Mouse (Mus musculus) thymus, adult 18-20 months (tissue): ENCODE results near the gene Tbc1d32.
A peak's percentile ranks its signal among the peaks of the same experiment; 100 is the strongest.
"Not testable (repeated sequence)": the region's sequence is repeated elsewhere in the genome, so short reads cannot be mapped to it uniquely, and the experiment has no call there.

Experiments used
- DNase-seq, 2 experiments: peaks; one replicate each; pipeline ENCODE4 v3.0.0; 2022; ENCODE audit warnings: mixed read lengths in 2 of 2

The Tbc1d32 gene

DNA sequence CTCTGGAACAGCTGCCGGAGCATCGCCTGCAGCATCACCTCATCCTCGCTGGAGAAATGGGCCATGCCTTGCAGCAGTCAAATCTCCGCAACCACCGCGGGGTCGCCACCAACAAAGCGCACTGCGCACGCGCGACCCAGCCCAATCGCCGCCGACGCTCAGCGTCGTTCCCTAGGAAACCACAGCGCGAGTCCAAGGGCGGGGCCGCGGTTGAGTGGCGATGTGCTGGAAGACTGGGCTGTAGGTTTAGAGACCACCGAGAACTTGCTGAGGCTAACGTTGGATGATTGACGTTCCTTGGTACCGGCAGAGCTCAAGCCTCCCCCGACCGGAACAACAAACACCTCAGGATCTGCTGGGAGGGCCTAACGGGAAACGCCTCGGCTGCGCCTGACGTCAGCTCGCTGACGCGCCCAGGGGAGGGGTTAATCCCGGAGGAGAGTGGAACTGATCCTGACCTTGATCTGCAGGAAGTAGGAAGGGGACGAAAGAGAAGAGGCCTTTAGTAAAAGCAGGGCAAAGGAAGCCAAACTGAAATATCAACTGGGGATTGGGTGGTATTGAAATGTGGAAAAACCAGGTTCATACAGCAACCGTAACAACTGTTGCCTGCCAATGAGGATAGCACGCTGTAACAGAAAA, at the start of gene Tbc1d32:
TSS of gene Tbc1d32 (minus strand) at position 122 of the 642 bp plus-strand sequence.
- peak; percentile 77 to 79 for DNase-seq

DNA sequence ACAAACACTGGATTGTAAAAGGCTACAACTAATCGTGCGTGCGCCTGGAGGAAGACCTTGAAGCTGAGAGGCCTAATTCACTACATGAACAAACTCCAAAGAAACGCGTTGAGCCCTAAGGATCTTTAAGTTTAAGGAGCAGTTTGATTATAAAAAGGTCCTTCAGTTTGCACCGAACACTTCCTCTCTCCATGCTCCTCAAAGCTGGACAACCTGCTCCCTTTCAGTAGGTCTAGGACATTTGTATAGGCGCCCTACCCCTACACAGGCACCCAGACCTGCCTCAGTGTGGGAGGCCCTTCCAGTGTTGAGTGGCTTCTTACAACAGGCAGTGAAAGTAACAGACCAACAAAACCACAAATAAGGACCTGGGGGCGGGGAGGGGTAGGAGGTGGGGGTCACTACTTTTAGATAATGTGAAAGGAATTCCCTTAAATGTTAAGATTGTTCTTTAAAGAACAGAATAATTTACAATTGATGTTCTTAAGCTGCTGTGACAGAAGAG, 666 bp downstream of the Tbc1d32 start:
- DNase-seq: peak in 1 of 2 experiments; percentile 4

DNA sequence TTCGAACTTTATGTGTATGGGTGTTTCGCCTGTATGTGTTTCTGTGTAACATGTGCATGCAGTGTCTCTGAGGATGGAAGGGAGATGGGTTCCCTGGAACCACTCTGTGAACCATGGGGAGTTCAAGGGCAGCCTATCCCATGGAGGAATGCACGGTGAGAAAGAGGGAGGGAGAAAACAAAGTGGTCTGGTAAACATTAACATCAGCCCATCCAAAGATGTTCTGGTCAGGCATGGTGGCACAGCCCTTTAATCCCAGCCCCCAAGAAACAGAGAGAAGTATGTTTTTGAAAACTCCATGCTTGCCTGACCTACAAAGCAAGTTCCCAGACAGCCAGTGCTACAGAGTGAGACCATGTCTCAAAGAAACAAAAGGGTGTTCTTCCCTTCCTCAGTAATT, 12.7 kb downstream of the Tbc1d32 start:
- no peak for DNase-seq

DNA sequence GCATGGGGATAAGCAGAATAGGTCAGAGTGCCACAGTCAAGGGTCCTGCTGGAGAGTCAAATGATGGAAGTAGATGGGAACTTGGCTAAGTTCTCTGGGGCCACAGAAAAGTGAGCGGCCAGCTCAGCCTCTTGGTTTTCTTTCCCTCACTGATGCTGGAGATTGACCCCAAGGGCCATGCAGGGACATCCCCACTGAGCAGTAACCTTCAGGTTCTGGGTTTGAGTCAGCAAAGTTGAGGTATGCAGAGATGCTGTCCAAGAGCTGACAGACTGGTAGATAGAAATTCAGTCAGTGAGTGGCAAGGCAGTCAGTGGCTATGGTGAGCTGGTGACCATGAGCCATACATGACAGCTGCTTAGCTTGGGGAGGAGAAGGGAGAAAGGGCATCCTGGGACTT, 18.1 kb downstream of the Tbc1d32 start:
- no peak for DNase-seq

DNA sequence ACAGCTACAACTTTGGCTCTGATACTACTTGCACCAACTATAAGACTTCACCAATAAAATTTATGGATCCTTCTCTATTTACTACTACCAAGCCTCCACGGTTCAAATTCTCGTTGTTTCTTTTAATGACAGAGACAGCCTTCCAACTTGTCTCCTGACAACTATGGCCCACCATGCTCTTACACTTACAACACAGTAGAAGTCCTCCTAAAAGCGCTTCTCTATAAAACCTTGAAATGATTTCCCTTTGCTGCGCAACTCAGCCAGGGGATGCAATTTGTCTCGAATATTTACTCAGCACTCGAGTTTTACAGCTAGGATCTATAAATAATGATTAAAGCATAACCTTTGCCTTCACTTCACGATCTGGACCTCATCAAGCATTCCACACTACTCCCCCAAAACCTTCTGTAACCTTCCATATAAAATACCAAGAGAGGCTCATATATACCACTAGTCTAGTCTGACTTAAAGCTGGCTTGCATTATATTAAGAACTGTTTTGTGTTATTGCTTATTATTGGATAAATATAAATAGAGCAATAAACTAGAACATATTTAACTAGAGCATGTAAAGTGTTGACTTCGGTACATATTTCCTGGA, 21.6 kb downstream of the Tbc1d32 start:
- DNase-seq: no peak

DNA sequence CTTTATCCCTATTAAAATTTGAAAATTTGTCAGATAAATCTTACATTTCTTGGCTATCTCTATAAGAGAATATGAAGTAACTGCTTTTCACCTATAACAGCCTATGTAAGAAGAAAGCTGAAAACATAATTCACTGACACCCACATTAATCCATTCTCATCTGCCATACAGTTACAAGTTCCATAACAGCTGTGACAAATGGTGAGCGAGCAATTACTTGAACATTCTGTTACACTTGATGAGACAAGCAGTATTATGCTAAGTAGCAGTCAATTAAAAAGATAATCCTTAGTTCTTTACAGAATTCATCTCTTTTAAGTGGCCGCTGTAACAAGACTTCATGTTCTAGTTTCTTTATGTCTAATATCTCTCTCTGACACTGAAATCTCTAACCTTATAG, 24.1 kb downstream of the Tbc1d32 start:
- no peak for DNase-seq

DNA sequence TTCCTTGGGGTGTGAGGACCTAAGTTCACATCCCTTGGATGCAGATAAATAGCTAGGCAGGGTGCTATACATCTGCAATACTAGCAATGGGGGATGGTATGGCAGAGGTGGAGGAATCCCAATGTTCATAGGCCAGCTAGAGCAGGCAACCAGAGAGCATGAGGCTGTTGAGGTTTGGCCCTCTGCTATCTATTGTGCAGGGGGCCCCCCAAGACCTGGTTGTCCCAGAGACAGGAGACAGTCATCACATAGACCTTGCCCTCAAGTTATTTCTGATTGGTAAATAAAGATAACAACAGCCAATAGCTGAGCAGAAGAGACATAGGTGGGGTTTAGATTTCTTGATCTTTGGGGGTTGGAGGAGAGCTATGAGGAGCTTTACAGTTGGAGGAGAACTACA, 28.6 kb downstream of the Tbc1d32 start:
- no peak for DNase-seq

DNA sequence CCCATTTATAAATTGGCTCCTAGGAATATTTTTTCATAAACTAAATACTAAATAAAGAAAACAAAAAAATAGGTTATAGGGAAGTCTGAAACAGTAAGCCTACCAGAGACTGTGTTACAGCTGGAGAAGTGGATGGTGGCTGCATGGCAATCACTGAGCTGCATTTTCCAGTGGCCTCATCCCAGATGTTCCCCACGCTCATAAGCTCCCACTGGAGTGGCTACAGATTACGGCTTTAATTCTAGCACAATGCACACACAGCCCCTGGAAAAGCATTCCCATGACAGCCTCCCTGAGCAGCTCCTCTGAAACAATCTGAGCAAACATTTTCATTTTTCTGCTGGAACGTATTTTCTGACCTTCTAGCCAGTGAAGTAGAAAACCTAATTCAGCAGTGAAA, 29.8 kb downstream of the Tbc1d32 start:
- no peak for DNase-seq

DNA sequence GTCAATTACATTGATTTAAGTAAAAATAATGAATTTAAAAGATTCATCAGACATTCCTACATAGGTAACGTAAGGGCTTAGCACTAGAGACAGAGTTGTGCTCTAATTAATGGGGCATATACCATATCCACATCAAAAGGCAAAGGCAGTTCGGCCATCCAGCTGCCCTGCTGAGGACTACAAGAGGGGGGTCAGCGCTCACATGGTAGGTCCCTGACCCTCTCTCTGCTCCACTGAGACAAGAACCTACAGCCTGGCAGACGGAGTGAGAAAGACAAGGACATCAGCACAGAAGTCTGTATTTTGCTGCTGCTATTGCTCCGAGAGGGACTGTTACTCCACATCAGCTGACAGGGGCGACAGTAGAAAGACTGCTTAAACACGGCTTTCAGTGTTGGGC, 34.2 kb downstream of the Tbc1d32 start:
- no peak for DNase-seq

DNA sequence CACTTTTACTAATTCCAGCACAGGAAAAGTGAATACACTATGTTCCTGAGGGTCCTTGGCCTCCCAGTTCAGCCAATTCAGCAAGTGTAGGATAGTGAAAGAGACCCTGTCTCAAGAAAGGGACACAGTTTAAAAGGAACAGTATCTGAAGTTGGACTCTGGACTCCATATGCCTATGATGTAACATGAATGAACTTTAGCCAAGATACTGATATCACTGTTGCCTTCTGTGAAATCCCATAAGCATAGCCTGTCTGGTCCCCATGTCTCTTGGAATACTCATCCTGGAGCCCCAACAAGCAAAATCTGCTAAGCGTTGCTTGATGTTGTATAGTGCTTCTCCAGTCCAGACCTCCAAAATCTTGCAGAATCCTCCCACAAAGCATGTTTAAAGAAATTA, 46.8 kb downstream of the Tbc1d32 start:
- no peak for DNase-seq

DNA sequence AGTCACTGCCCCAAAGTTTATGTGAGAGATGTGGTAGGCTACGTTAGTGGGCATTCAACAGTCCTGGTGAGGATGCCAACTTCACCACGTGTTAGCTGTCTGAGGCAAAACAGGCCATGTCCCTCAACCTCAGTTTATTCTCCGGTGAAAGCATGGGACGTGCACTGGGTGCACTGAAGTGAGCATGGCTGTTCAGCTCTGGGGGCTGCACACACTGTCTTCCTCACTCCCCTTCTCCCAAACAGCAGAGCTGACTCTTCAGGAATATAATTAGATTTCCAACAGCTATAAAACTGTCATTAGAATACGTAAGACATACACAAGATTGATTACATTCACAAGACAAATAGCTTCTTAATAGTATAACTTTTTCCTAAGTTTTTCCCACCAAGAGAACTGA, 55.3 kb downstream of the Tbc1d32 start:
- DNase-seq: no peak

DNA sequence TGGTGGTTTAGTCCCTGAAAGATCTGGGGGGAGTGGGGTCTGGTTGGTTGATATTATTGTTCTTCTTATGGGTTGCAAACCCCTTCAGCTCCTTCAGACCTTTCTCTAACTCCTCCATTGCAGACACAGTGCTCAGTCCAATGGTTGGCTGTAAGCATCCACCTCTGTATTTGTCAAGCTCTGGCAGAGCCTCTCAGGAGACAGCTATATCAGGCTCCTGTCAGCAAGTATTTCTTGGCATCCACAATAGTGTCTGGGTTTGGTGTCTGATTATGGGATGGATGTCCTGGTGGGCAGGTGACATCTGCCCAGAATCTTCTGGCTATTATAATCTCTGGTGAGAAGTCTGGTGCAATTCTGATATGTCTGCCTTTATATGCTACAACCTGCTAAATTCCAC, 60.8 kb downstream of the Tbc1d32 start:
- DNase-seq: not testable (repeated sequence)

DNA sequence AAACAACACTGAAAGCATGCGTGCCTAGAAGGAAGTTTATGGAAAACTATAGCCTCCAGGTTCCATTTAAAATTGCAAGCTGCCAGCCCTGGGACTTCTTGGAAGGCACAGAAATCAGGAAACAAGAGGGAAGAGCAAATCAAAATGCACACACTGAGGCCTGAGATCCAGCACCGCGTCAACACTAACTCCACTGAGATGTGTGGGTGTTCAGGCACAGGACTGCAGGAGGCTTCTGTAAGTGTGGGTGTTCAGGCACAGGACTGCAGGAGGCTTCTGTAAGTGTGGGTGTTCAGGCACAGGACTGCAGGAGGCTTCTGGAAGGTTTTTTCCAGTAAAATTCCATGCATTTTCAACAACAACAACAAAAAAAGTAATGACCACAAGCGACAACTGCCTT, 62.7 kb downstream of the Tbc1d32 start:
- DNase-seq: no peak

DNA sequence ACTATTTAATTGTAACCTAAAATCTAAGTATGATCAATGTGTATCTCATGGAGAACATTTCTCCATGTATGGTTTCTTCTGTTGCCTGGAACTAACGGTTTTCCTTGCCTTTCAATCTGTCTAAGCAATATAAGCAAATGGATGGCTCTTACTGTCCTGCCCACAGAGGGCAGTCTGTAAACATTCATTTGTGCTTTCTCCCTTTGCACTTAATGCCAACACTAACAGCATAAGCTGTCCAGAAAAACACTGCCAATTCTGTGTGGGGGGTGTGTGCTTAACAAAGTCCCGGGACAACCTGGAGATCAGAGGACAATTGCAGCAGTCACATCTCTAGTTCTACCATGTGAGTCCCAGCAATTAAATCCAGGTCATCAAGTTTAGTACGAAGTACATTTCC, 64.1 kb downstream of the Tbc1d32 start:
- DNase-seq: no peak

DNA sequence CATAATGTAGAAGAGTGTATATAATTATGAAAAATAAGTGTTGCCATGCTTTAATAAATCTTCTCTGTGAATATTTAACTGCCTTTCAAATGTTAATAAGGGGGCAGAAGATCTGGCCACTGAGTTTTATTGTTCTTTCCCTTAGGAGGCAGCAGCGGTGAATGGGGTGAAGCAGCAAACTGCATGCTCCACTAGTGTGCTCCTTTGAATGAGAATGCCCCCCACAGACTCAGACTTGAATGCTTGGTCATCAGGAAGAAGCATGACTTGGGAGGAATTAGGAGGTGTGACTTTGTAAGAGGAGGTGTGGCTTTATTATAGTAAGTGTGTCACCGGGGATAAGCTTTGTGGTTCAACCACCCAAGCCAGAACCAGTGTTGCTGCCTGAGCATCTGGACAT, 69.7 kb downstream of the Tbc1d32 start:
- no peak for DNase-seq

DNA sequence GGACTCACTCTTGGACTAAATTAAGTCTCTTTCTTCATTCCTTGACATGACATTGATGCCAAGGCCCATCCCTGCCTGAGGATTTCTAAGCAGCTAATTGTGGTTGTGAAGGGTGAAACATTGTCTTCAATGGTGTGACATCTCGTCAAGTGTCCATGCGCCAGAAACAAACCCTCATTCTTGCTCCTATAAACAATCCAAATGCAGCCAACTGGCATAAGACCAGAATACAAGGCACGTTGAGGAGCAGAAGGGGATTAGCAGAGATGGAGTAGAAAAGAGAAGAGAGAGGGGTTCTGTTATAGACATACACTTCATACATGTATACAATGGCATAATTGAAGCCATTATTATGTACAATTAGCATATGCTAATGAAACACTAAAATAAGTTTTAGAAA, 70.3 kb downstream of the Tbc1d32 start:
- DNase-seq: no peak

DNA sequence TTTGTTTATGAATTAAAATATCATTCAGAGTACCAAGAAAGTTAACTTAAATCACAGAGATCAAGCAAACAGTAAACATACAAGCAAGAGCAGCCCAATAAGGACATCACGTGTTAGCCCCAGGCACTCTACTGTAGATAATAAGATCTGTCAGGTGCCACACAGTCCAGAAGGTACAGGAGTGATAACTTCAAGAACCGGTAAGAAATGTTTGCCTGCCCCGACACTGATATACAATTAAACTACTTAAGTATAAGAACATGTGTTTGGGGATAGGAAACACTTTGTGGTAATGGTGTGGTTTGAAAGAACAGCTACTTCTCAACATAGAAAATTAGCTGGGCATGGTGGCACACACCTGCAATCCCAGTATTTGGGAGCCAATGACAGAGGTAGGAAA, 71.5 kb downstream of the Tbc1d32 start:
- DNase-seq: no peak

DNA sequence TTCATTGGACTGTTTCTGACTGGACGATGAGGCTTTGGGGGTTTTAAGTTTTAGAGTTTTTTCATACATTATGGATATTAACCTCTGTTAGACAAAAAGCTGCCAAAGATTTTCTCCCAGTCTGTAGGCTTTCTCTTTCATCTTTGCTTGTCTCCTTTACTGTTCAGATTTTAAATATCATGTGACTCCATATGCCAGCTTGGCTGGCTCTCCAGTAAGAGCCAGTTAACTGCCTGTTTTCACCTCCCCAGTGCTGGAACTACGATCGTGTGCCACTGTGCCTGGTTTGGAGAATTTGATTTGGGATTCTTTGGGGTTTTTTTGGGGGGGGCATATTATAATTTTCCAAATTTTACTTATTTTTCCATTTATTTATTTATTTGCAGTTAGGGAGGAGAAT, 79.6 kb downstream of the Tbc1d32 start:
- DNase-seq: no peak

DNA sequence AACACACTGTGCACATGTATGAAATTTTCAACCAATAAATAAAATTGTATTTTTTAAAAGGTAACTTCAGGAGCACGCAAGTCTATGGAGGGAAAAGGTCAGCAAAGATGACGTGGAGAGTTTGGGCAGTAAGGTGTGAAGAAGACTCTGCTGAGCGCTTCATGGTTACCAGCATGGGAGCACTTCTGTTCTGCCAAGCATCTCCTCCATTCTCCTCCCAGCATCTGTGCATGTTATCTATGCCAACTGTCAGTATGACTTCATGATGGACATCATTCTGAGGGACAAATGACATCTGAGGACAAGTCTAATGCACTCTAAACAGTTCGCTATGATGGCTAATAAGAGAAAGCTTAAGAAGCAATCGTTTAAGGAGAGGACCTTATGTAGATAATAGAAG, 91.3 kb downstream of the Tbc1d32 start:
- DNase-seq: no peak

DNA sequence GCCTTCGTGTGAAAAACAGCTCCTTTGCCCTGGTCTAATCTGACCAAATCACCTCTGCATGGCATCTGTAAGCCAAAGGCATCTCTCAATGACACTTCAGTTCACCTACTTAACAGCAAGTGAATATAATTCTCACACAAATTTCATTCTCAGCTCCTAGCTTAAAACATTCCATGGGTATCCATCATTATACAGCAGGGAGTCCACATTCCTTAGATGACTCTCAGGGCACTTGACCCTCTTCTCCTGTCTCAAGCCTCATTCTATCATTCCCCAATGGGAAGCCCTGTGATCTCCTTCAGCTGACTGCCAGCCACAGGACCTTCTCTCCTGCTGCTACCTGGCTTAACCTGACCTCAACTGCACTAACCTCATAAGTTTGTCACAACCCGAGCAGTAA, 98.8 kb downstream of the Tbc1d32 start:
- DNase-seq: no peak

DNA sequence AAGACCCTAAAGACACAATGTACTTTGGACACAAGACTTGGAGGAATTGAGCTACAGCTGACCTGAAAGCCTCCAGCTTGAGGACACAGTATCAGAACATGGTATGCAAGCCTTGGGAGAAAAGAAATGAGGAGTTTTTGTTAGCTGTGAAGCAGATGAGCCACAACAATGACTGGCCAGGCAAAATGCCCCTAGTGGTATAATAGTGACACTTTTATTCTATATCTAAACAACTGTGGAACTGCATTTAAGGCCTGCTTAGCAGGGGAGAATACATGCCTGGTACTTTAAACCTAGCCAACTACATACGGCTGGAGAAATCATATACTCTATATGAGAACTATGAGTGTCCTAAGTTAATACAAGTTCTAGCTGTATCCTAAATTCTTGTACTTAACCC, 101.5 kb downstream of the Tbc1d32 start:
- DNase-seq: no peak

DNA sequence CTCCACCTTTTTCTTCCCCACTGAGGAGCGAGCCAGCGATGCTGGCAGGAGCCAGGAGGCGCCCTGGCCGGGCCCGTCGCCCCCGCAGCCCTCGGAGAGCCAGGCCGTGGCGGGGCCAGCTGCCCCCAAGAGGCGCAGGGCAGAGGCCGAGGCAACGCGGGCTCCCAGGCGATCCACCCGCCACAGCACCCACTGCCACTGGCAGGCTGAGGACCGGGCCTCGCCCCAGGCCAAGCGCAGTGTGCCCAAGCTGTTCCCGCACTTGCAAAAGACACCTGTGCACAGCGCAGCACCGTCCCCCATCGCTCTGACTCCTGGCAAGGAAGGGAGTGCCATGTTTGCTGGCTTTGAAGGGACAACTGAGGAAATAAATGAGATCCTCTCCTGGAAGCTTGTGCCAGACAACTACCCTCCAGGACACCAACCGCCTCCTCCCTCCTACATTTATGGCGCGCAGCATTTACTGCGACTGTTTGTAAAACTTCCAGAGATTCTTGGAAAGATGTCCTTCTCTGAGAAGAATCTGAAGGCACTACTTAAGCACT, 112.8 kb downstream of the Tbc1d32 start:
- DNase-seq: peak; percentile 20 to 28

DNA sequence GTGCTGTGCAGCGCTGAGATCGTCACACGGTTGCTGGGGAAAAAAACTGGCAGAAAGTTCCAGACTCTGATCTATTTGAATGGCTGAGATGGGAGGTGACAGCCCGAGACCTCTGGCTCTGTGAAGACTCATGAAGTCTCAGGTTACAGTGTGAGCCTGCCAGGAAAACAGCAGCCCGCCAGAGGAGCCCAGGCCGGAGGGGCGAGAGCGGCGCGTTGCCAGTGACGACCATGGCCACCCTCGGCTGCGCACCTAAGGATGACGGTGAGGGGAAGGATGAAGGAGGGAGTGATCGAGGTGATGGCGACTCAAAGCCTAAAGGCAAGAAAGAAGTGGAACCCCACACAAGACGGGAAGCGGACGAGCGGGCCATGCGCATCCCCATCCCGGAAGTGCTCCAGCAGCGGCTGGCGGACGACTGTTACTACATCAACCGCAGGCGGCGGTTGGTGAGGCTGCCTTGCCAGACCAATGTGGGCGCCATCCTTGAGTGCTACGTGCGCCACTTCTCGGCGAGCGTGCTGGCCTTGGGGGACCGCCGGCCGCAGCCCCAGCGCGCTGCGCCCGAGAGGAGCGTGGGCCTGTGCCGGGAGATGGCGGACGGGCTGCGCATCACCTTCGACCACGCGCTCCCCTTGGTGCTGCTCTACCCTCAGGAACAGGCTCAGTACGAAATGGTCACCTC, 113.4 kb downstream of the Tbc1d32 start:
- peak; percentile 57 to 62 for DNase-seq

DNA sequence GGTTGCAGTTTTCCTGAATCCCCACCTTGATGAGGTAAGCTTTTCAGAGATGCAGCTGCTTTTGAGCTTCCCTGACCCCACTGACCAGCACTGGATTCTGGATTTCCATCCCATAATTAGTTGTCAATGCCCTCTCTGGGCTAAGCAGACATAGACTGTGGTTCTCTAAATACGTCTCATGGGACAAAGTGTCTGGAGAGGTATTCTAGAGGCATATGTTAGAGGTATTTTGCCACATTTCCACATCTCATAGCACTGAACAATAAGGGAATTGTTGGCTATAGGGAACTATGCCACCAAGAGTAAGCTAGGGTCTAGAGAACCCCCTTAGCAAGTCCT, 121.5 kb downstream of the Tbc1d32 start:
- DNase-seq: no peak
